Mouse (Mus musculus) left cerebral cortex, adult 11 months (tissue): Measurements from ENCODE around the gene Amph.

Experiments used
- DNase-seq: peaks from one replicate; pipeline ENCODE4 v3.0.0; 2022; ENCODE audit warnings: low spot score

Amph gene

GRCm38 (mm10) chr13:19139771-19140170, 191.8 kb downstream of the Amph start:
- no peak for DNase-seq

- no peak for DNase-seq
These were observed 195.8 kb downstream of the Amph start for GRCm38 (mm10) chr13:19143766-19144165.

- no peak for DNase-seq
These were observed 199.5 kb downstream of the Amph start for GRCm38 (mm10) chr13:19147468-19147867.

- DNase-seq, result no peak
These were observed 201.6 kb downstream of the Amph start for GRCm38 (mm10) chr13:19149574-19149973.

GRCm38 (mm10) chr13:19150438-19151301, 202.7 kb downstream of the Amph start:
- no peak for DNase-seq

- DNase-seq, result no peak
These were observed 204.1 kb downstream of the Amph start for GRCm38 (mm10) chr13:19152126-19152525.

- peak; percentile 46 for DNase-seq
These were observed 210.5 kb downstream of the Amph start for GRCm38 (mm10) chr13:19158484-19158883.

- no peak for DNase-seq
These were observed 212.6 kb downstream of the Amph start for GRCm38 (mm10) chr13:19160616-19161015.

GRCm38 (mm10) chr13:19161111-19161510, 213.1 kb downstream of the Amph start:
- DNase-seq, result no peak

- no peak for DNase-seq
These were observed 214.1 kb downstream of the Amph start for GRCm38 (mm10) chr13:19162120-19162519.

- DNase-seq, result peak; percentile 28
These were observed 229.8 kb downstream of the Amph start for GRCm38 (mm10) chr13:19177662-19178259.

- DNase-seq, result no peak
These were observed 230.3 kb downstream of the Amph start for GRCm38 (mm10) chr13:19178351-19178750.

GRCm38 (mm10) chr13:19182259-19182658, 234.3 kb downstream of the Amph start:
- no peak for DNase-seq

GRCm38 (mm10) chr13:19190052-19190451, 242.0 kb downstream of the Amph start:
- DNase-seq, result no peak

GRCm38 (mm10) chr13:19194803-19195202, 246.8 kb downstream of the Amph start:
- no peak for DNase-seq

- no peak for DNase-seq
These were observed 247.5 kb downstream of the Amph start for GRCm38 (mm10) chr13:19195456-19195855.
